Mouse (Mus musculus) adrenal gland, adult 2 months (tissue): Measurements from ENCODE around the gene Gpm6a. TPM values are rescaled to one million over a fixed set of nuclear protein-coding genes. Genes with fewer than 3 reads are reported as not detected.
"Not testable (repeated sequence)": the region's sequence is repeated elsewhere in the genome, so short reads cannot be mapped to it uniquely, and the experiment has no call there.

Source experiments
- DNase-seq: peaks from one replicate; pipeline ENCODE4 v3.0.0; 2021
- polyA plus RNA-seq: library from polyadenylated mRNA; depleted of rRNA; stranded (reverse); fragments of >200 nt; gene quantifications from 2 replicates; pipeline ENCODE4 v1.2.3, GENCODE M21; 2012; rRNA removed
- total RNA-seq, 2 experiments: library from RNA; stranded (reverse); gene quantifications; 2 replicates each; pipeline ENCODE4 v1.2.3; 2021

Gpm6a gene
- total and polyA plus RNA-seq, 3 experiments, result 0.11 to 7.3 (median 5.2) TPM

GRCm38 (mm10) chr8:55002946-55003345, 48.3 kb downstream of the Gpm6a start:
- DNase-seq, result no peak

DNA sequence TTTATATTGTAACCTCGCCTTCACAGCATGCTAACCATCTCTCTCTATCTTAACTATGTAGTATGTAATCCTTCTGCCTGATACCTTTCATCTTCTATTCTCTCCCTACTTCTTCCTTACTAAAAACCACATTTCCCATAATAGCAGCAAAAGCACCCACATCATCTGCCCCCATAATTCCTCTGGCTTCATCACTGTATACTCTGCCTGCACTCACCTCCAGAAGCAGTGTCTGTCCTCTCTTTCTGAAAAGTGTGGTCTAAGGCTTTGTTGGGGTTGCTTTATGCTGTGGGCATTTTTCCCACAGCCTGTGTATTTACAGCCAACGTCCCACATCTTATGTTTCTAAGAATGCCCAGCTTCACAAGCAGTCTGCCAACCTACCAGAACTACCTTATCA, 57.6 kb downstream of the Gpm6a start:
- DNase-seq, result no peak

GRCm38 (mm10) chr8:55017071-55017470, 62.4 kb downstream of the Gpm6a start:
- no peak for DNase-seq

DNA sequence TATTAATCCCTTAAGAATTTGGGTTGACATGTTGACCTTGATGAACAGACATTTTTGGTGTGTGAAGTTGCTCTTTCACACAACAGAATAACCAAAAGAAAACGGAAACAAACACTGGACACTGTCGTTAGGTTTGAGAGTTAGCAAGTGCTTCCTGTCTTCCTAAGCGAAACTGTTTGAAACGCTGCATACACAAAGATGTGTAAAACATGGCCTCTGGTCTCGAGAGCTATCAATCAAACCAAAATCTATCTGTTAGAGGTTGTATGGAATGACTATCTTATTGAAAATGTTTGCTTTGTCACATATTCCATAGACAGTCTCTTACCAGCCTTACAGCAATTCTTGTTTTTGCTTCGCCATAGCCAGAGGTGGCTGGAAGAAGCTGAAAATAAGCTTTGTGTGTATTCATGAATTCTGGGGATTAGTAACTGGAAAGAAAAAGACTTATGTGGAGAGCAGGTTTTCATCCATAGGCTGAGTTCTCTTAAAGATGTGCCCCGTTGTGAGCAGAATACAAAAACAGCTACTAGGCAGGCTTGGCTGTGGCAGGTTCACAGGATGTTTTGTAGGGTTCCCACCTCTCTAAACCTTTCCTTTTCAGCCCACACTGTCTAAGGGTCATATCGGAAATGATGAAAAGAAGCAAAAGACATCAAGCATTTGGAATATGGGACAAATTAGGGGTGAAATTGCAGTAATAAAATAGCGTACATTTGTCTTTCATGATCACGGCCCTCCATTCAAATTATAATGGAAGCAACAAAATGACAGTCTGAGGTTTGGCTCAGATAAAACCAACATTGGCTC, 71.4 kb downstream of the Gpm6a start:
- no peak for DNase-seq

- DNase-seq, result no peak
Measured at GRCm38 (mm10) chr8:55026661-55027000, 72.0 kb downstream of the Gpm6a start.

DNA sequence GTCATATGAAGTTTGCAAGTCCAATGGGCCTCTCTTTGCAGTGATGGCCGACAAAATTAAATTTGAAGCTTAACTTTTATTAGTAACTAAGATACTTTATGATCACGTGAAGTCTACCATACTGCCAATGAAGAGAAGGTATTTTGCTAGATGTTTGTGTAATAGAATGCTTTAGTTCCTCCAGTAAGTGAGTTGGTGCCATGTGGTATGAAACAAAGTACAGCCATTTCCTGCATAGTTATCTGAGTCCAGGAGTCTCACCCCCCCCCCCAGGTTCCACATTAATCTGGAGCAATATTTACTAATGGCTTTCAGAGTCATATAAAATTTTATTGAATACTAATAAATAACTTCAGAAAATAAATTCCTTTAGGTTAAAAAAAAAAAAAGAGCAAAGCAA, 73.7 kb downstream of the Gpm6a start:
- no peak for DNase-seq

- no peak for DNase-seq
Measured at GRCm38 (mm10) chr8:55031099-55031498, 76.5 kb downstream of the Gpm6a start.

- no peak for DNase-seq
Measured at GRCm38 (mm10) chr8:55034309-55034708, 79.7 kb downstream of the Gpm6a start.

DNA sequence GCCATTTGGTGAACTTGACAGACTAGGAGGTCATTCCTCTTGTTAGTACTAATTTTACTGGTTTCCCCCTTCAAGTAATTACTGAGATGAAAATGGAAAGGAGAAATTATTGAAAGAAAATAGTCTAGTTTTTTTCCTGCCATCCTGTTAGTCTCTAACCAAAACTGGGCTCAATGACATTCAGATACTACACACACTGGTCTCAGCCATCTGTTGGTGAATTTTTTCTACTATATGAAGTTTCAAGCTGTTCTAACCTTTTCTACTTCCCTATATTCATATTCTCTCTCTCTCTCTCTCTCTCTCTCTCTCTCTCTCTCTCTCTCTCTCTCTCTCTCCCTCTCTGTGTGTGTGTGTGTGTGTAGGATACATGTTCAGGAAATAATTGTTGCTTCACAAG, 80.8 kb downstream of the Gpm6a start:
- no peak for DNase-seq

DNA sequence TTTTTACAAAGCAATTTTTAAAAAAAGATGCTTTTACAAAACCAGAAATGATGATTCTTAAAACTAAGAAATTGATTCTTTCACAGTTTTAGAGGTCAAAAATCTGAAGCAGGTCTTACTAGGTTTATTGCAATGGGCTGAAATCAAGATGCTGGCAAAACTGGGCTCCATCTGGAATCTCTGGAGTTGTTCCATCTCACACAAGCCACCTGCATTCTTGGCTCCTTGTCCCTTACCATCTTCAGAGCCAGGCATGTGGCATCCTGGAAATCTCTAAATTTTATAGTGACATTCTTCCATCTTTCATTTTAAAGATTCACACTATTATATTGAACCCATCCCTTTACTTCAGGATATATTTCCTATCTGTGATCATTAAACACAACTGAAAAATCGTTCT, 88.3 kb downstream of the Gpm6a start:
- DNase-seq, result no peak

- DNase-seq, result no peak
Measured at GRCm38 (mm10) chr8:55048396-55048795, 93.8 kb downstream of the Gpm6a start.

DNA sequence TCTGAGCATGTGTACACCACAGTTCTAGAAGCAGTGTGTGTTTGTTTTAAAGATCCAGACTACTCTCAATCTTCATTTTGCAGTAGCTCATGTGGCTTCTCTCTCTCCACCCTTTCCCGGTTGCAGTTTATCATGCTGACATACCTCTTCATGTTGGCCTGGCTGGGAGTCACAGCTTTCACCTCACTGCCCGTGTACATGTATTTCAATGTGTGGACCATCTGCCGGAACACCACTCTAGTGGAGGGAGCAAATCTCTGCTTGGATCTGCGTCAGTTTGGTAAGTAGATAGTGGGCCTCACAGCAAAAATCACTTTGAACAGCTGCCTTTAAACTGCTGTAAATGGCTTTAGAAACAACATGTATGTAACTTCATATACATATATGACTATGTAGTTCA, 95.3 kb downstream of the Gpm6a start:
- no peak for DNase-seq

DNA sequence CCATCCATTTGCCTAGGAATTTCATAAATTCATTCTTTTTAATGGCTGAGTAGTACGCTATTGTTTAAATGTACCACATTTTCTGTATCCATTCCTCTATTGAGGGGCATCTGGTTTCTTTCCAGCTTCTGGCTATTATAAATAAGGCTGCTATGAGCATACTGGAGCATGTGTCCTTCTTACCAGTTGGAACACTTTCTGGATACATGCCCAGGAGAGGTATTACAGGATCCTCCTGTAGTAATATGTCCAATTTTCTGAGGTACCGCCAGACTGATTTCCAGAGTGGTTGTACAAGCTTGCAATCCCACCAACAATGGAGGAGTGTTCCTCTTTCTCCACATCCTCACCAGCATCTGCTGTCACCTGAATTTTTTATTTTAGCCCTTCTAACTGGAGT, 114.2 kb downstream of the Gpm6a start:
- DNase-seq, result not testable (repeated sequence)

DNA sequence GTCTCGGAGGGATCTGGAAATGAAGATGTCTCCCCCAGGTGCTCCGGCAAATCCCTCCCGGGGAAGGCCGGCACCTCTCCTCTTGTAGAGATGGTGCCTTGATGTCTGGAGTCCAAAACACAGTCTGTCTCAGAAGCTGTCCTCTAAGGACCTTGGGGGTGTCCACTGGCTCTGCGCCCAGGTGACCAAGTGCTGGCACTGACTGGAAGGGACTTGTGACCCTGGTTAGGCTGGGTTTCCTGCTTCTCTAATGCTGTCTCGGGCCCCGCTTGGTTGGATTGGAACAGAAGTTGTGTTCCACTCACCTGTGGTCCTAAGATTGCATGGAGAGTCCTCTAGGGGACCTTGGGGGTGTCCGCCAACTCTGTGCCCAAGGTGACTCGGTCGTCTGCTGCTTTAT, 118.8 kb downstream of the Gpm6a start:
- DNase-seq, result no peak

- no peak for DNase-seq
Measured at GRCm38 (mm10) chr8:55102195-55102594, 147.6 kb downstream of the Gpm6a start.

GRCm38 (mm10) chr8:55103065-55103464, 148.4 kb downstream of the Gpm6a start:
- DNase-seq, result no peak

DNA sequence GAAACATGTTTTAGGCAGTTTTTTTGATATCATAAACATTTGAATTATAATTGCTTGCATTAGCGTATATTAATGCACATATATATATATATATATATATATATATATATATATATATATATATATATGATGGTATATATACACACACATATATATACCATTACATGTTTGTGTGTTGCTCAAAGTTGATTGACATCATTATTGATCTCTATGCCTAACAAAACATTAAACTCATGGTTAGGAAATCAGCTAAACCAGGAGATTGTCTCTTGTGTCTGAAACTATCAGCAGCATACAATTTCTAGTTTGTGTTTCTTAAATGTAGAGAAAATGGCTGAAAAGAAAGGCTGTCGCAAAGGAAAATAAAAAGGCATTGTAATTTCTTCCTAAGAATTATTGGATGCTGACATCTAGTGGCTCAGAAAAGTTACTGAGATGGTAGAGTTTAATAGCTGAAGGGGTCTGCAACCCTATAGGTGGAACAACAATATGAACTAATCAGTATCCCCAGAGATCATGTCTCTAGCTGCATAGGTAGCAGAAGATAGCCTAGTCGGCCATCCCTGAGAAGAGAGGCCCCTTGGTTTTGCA, 149.3 kb downstream of the Gpm6a start:
- no peak for DNase-seq

Other genes starting within 250 kb of the Gpm6a start
- gene Wdr17, start 67.7 kb upstream of the Gpm6a start, total RNA-seq, result 1 to 10 TPM in 1 of 2 experiments, under 1 TPM in 1; 0.61 to 1.3 TPM
- gene Wdr17, start 67.7 kb upstream of the Gpm6a start, polyA plus RNA-seq, result 0.02 TPM in 1 of 2 replicates, not detected in the other